Mouse (Mus musculus): ENCODE results near the gene Hmx3. TPM values are rescaled to one million over a fixed set of nuclear protein-coding genes. Genes with fewer than 3 reads are reported as not detected.

Gene Hmx3
- polyA plus RNA-seq, 1 experiment from 2014 or later: not detected

DNA sequence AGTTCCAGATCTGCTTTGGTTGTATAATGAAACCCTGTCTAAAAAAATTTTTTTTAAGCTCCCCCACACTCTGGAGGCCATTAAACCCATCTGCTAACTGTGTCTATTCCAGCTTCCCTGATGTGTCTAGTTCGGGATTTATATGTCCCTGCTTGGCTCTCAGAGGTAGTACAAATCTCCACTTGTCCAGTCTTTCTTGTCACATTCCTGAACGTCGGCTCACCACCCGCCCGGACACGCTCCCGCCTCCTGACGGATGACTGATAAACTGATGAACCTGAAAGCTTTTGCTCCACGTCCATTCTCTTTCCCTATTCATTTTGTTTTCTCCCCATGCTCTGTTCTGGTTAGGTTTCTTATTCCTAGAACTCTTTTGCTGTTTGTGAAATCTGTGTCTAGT, 39.5 kb downstream of the Hmx3 start:
- no peaks in the 10 kb centered on the region for H3K27me3 ChIP-seq (replicated peaks; ENCODE audit: control insufficient read depth, insufficient read depth, low read length)
- H3K4me2 ChIP-seq: no peak overlapping the region
- no peaks in the 10 kb centered on the region for H3K36me3 ChIP-seq (ENCODE audit: control insufficient read depth, insufficient read depth, low read length)
- H3K9ac ChIP-seq (ENCODE audit: low read depth, low read length): no peak overlapping the region
- no peak overlapping the region for H3K4me3 ChIP-seq (ENCODE audit: low read depth, low read length)
- H3K27ac ChIP-seq (ENCODE audit: low read depth, low read length): no peak overlapping the region
- H3K9me3 ChIP-seq (ENCODE audit: control insufficient read depth, low read length): no peaks in the 10 kb centered on the region
- DNase-seq (ENCODE audit: low spot score) (no peak), ATAC-seq (replicated peaks; ENCODE audit: low FRiP score) (no peak)
- H3K4me1 ChIP-seq (replicated peaks; ENCODE audit: control insufficient read depth, insufficient read depth, low read length): no peaks in the 10 kb centered on the region
- WGBS: 67% methylated on average over 9 of the region's 9 CpGs

DNA sequence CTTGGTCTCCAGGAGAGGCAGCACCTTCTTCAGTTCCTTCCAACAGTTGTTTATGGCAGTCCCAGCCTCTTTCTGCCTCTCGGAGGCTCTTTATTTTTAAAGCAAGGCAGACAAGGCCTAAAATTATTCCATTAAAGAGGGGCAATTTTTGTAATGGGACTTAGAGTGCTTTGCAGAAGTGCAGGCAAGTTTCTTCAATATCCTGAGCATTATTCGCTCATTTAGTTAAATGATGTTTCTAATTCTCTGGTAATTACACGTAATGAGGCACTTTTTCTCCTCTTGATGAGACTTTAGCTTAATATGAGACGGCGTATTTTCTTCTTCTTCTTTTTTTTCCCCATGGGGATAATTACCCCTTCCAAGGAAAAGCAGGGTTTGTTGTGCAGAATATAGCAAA, 42.9 kb downstream of the Hmx3 start:
- H3K27ac ChIP-seq (ENCODE audit: low read depth, low read length): no peak overlapping the region
- 90% methylated on average over 5 of the region's 5 CpGs for WGBS
- ATAC-seq (replicated peaks; ENCODE audit: low FRiP score) (no peak), DNase-seq (ENCODE audit: low spot score) (no peak)
- H3K27me3 ChIP-seq (replicated peaks; ENCODE audit: control insufficient read depth, insufficient read depth, low read length): no peaks in the 10 kb centered on the region
- H3K9me3 ChIP-seq (ENCODE audit: control insufficient read depth, low read length): no peaks in the 10 kb centered on the region
- H3K4me2 ChIP-seq: no peak overlapping the region
- H3K4me3 ChIP-seq (ENCODE audit: low read depth, low read length): no peak overlapping the region
- no peak overlapping the region for H3K9ac ChIP-seq (ENCODE audit: low read depth, low read length)
- H3K36me3 ChIP-seq (ENCODE audit: control insufficient read depth, insufficient read depth, low read length): no peaks in the 10 kb centered on the region
- H3K4me1 ChIP-seq (replicated peaks; ENCODE audit: control insufficient read depth, insufficient read depth, low read length): no peaks in the 10 kb centered on the region

Other genes starting within 250 kb of the Hmx3 start
- not detected in 2 replicates for gene Cuzd1, start 220.6 kb upstream of the Hmx3 start, polyA plus RNA-seq (2014; fragmentation: Nextera tagmentation; extraction: Ambion mirVana)
- gene Fam24b, start 213.4 kb upstream of the Hmx3 start, polyA plus RNA-seq (2014; fragmentation: Nextera tagmentation; extraction: Ambion mirVana): 0.38 TPM in 1 of 2 replicates, not detected in the other
- not detected in 2 replicates for gene Fam24a, start 209.0 kb upstream of the Hmx3 start, polyA plus RNA-seq (2014; fragmentation: Nextera tagmentation; extraction: Ambion mirVana)
- gene 2310057M21Rik, start 180.1 kb upstream of the Hmx3 start, polyA plus RNA-seq (2014; fragmentation: Nextera tagmentation; extraction: Ambion mirVana): 19.2 and 27.1 TPM in 2 replicates
- 48.8 and 55.9 TPM in 2 replicates for gene Pstk, start 171.7 kb upstream of the Hmx3 start, polyA plus RNA-seq (2014; fragmentation: Nextera tagmentation; extraction: Ambion mirVana)
- gene Ikzf5, start 132.3 kb upstream of the Hmx3 start, polyA plus RNA-seq (2014; fragmentation: Nextera tagmentation; extraction: Ambion mirVana): 20.6 and 21.1 TPM in 2 replicates
- gene Acadsb, start 132.3 kb upstream of the Hmx3 start, polyA plus RNA-seq (2014; fragmentation: Nextera tagmentation; extraction: Ambion mirVana): 50.8 and 54.8 TPM in 2 replicates
- not detected in 2 replicates for gene Hmx2, start 5.9 kb downstream of the Hmx3 start, polyA plus RNA-seq (2014; fragmentation: Nextera tagmentation; extraction: Ambion mirVana)
- gene Bub3, start 17.4 kb downstream of the Hmx3 start, polyA plus RNA-seq (2014; fragmentation: Nextera tagmentation; extraction: Ambion mirVana): 192 and 201 TPM in 2 replicates

Data from liver, embryonic 11.5 days (tissue).